Mouse (Mus musculus) B cell, adult 2 months (primary cell): ENCODE data around the gene Tph1.

ENCODE experiments used
- DNase-seq, 2 experiments: peaks; one replicate each; pipeline ENCODE4 v3.0.0; 2022

Tph1 gene

GRCm38 (mm10) chr7:46597006-46597405 is 75.3 kb downstream of the Tph1 start:
- DNase-seq = no peak
